Mouse (Mus musculus) frontal cortex, postnatal 10 days (tissue): Measurements from ENCODE around the gene Cort.

ENCODE experiments used
- DNase-seq, 2 experiments: peaks; one replicate each; pipeline ENCODE4 v3.0.0; 2022; ENCODE audit warnings: low spot score in 2 of 2, mixed read lengths in 1 of 2

The Cort gene

DNA sequence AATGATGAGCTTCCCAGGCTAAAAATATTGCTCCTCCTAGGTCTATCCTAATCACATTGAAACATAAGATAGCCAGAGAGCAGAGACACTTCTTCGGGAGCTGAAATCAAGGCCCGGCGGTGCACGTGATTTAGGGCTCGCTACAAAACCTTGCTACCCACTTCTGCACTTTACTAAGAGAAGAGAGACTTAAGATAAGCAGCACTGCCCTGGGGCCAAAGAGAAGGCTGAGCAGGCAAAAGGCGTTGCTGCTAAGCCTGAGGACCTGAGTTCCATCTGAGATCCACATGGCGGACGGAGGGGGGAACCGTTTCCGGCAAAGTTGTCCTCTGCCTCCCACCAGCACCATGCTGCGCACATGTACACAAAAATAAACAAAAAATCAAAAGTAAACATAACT lies 28.0 kb downstream of the Cort start:
- no peak for DNase-seq

DNA sequence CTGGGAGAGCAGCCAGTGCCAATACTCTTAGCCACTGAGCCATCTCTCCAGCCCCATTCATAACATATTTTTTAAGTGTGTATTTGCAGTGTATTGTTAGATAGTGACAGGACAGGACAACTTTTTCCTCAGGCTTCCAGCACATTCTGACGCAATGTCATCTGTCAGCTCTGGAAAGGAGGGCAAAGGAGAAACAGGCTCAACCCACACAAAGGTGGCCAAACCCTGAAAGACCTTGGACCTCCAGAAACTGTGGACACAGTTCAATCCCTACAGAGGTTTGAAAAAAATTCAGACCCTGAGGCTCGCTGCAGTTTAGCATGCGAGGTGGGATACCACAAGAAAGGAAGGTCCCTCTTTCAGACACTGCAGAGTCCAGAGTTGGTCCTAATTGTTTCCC lies 28.6 kb downstream of the Cort start:
- no peak for DNase-seq

DNA sequence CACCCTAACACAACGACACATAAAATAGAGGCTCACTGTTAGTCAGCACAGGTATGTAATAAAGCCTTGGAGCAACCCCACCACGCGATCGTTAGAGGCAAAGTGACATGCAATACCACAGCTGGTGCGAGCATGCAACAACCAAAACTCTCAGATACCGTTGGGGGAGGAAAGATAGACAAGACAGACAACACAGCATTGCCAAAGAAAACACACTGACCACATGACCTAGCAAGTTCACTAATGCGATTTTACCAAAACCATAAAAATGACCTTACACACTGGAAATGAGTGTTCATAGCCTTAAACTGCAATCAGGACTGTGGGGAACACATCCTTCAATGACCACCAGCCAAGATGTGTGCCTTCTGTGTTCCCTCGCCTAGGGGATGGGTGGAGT lies 35.2 kb downstream of the Cort start:
- DNase-seq = no peak

DNA sequence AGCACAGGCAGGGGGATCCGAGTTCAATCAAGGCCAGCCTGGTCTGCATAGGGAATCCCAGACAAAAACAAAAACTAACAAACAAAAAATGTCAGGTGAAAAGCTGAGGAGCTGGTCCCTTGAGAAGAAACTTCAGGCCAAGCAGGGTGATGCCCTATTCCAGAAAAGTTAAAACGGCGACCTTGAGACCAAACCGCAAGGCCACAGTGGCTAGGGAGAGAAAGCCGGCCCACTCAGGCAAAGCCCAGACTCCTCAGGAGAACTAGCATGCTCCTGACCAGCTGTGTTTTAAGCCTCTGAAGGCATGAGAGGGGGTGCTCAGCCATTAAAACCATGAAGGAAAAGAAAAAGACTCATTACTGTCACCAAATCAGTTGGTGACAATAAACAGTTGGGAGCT lies 41.2 kb downstream of the Cort start:
- DNase-seq = no peak

DNA sequence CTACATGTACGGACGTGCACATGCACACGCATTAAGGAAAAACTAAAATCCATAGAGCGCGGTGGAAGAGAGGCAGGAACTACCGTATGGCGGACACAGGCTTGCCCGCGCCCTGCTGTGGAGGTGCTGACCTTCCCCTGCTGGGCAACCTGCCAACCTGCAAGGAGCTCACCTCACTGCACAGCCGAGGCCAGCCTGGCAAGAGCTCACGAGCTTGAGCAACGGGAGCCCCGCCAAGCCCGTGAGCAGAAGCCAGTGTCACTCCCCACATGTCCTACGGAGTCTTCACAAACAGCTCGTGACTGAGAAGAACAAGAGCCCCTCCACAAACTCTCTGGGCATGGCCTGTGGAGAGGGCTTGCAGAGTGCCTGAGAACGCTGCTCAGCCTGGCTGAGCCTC lies 45.0 kb downstream of the Cort start:
- no peak for DNase-seq

DNA sequence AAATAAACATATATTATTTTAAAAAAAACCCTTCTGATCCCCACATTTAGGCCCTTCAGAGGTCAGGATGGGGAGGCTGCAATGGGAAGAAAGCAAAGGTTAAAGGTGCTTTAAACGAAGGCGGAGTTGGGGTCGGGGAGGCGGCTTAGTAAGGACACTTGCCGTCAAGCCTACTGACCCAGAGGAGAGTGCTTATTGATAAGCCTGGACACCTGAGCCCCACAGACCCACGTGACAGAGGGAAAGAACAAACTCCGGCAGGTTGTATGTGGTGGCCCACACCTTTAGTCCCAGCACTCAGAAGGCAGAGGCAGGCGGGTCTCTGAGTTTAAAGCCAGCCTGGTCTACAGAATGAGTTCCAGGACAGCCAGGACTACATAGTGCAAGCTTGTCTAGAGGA lies 46.5 kb downstream of the Cort start:
- DNase-seq = no peak

DNA sequence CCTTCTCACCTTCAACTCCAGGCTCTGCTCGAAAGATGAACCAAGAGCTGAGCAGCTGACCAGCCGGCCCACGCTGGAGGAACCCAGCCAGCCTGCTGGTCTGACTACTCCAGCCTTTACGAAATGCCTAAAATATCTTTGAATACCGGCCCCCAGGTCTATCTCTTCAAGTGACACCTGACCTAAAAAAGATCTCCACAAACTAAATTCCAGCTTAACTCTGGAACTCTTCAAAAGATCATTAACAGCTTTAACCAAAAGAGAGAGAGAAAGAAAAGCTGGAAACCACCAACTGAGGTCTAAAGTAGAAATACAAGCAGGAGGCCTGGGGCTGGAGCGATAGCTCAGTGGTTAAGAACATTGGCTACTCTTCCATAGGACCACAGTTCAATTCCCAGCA lies 46.9 kb downstream of the Cort start:
- DNase-seq = no peak

DNA sequence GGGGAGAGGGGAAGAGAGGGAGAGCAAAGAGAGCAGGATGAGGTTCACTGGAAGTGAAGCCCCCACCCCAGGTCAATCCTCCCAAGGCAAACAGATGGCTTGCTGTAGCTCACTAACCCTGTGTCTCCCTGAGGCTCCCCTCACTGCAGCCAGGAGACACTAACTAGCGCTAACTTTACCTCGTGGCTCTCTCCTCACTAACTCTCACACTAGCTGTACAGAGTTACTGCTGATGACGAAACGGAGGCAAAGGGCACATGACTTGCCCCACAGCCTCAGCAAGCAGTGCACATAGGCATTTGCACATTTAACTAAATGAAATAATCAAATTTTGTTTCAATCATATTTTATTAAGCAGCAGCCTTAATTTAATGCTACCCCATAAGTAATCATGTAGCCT lies 48.3 kb downstream of the Cort start:
- no peak for DNase-seq

DNA sequence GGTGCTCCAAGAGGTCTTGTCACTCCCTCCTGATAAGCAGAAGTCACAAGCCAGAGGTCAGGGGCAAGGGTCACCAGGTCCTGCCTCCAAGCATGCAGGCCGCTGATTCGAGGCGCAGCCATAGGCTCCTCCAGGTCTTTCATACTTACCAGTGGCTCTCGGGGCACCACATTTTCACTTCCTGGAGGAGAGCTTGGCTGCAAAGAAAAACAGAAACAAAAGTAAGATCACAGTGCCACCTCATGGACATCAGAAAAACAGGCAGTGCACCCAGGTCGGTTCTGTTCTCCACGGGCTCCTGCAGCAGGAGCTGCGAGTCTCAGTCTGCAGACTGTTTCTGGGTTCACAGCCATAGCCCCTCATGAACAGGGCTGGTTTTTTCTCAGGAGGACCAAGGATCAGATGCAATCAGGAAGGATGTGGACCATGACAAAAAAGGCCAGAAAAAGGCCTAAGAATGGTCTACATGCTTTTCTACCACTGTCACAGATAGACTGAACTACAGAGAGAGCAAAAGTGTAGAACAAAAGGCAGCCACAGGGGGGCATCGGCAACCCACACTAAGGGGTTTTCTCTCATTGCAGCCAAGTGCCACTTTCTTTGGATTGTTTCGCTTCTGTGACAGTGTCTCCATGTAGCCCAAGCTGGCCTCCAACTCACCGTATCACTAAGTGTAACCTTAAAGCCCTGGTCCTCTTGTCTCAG lies 50.5 kb downstream of the Cort start:
- peak; percentile 44 to 67 for DNase-seq

DNA sequence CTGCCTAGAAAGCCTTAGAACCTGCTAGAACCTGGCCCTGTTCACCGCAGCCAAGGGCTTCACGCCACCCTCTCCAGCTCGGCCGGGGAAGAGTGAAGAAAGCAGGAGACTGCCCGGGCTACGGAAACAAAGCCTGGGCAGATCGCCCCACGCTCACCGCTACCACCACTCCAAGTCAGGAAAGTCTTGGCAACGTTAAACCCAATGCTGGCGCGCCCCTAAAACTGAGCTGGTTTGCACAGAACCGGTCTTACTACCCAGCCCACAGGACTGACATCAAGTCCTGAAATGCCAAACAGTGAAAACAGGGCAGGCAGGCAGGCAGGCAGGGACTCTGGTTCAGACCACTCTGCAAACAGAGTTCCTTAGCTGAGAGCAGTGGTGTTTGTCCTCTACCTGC lies 51.5 kb downstream of the Cort start:
- no peak for DNase-seq
